Mouse (Mus musculus) liver, adult 2 months (tissue): ENCODE data around the gene Susd6. TPM values are rescaled to one million over a fixed set of nuclear protein-coding genes. Genes with fewer than 3 reads are reported as not detected.

Experiments
- DNase-seq: peaks from one replicate; pipeline ENCODE4 v3.0.0-alpha.2; 2011; ENCODE audit warnings: low read depth, low spot score; ENCODE audit errors: extremely low read depth
- H3K27ac ChIP-seq: fragments of 200-500 bp; replicated peaks from 2 replicates; pipeline ENCODE4 v1.5.1; 2012; ENCODE audit warnings: low read depth, mild to moderate bottlenecking, control low read depth, inconsistent platforms, low read length; ENCODE audit not compliant: insufficient read depth
- H3K27me3 ChIP-seq: fragments of 200-500 bp; 2 replicates; pipeline ENCODE4 v1.6.1; 2012; ENCODE audit warnings: mild to moderate bottlenecking, moderate library complexity, low read length, inconsistent platforms; ENCODE audit not compliant: control insufficient read depth, insufficient read depth
- H3K36me3 ChIP-seq: fragments of 200-500 bp; 2 replicates; pipeline ENCODE4 v1.6.1; 2012; ENCODE audit warnings: low read length, inconsistent platforms; ENCODE audit not compliant: control insufficient read depth, insufficient read depth
- H3K4me1 ChIP-seq: fragments of 200-500 bp; 2 replicates; pipeline ENCODE4 v1.6.1; 2011; ENCODE audit warnings: low read length; ENCODE audit not compliant: control insufficient read depth, insufficient read depth
- H3K4me3 ChIP-seq: fragments of 200-500 bp; 2 replicates; pipeline ENCODE4 v1.5.1; 2011; ENCODE audit warnings: low read depth, mild to moderate bottlenecking, control low read depth, low read length, moderate library complexity; ENCODE audit not compliant: insufficient read depth
- H3K79me2 ChIP-seq: fragments of 200-500 bp; 2 replicates; pipeline ENCODE4 v1.6.1; 2012; ENCODE audit warnings: inconsistent platforms, mild to moderate bottlenecking, low read length, moderate library complexity; ENCODE audit not compliant: control insufficient read depth, insufficient read depth
- H3K9ac ChIP-seq: fragments of 200-500 bp; 2 replicates; pipeline ENCODE4 v1.6.1; 2012; ENCODE audit warnings: low read depth, mild to moderate bottlenecking, control low read depth, inconsistent platforms, low read length
- CTCF ChIP-seq: fragments of 200-500 bp; IDR thresholded peaks from 2 replicates; pipeline ENCODE4 v1.5.1; 2011; ENCODE audit warnings: low read depth, low read length, control low read depth
- POLR2A ChIP-seq: fragments of 200-500 bp; IDR thresholded peaks from 2 replicates; pipeline ENCODE4 v1.6.1; 2011; ENCODE audit warnings: low read length, control low read depth; ENCODE audit not compliant: insufficient read depth; ENCODE audit errors: extremely low read depth
- WGBS: fragments of 180-500 bp; shearing (Covaris S2); methylation state at CpG from one replicate; pipeline ENCODE4 v1.1.7; 2018; 5-methylcytosine and 5-hydroxymethylcytosine counted together
- polyA plus RNA-seq: library from polyadenylated mRNA; depleted of rRNA; stranded (reverse); fragments of >200 nt; gene quantifications from 2 replicates; pipeline ENCODE4 v1.2.3, GENCODE M21; 2012
- total RNA-seq: library from RNA; depleted of rRNA; stranded (reverse); fragments of >200 nt; gene quantifications from 2 replicates; pipeline ENCODE4 v1.2.3, GENCODE M21; 2014

The Susd6 gene
- total and polyA plus RNA-seq, 2 experiments, result 20.1 to 22.3 TPM

- peaks cover 20% of the 10 kb centered on the region for H3K4me1 ChIP-seq
- no peak overlapping the region for H3K27ac ChIP-seq
- H3K36me3 ChIP-seq, result peaks cover 6% of the 10 kb centered on the region; the same call in 1 of the 2 replicates
- H3K9ac ChIP-seq, result no peak overlapping the region
- no peak overlapping the region for H3K4me3 ChIP-seq
- peaks cover 27% of the 10 kb centered on the region; the same call in 1 of the 2 replicates for H3K79me2 ChIP-seq
- DNase-seq, result no peak
- no peaks in the 10 kb centered on the region for H3K27me3 ChIP-seq
- TF ChIP-seq CTCF (no peak), POLR2A (no peak)
- 91% methylated on average over 3 of the region's 3 CpGs for WGBS
Observed at GRCm38 (mm10) chr12:80857636-80858293, 67.5 kb downstream of the Susd6 start.

- DNase-seq, result no peak
- 83% methylated on average over 2 of the region's 2 CpGs for WGBS
- no peak overlapping the region for H3K4me3 ChIP-seq
- TF ChIP-seq CTCF (no peak), POLR2A (no peak)
- H3K4me1 ChIP-seq, result peaks cover 17% of the 10 kb centered on the region
- H3K27ac ChIP-seq, result no peak overlapping the region
- H3K79me2 ChIP-seq, result peaks cover 27% of the 10 kb centered on the region; the same call in 1 of the 2 replicates
- H3K27me3 ChIP-seq, result no peaks in the 10 kb centered on the region
- H3K9ac ChIP-seq, result no peak overlapping the region
- peaks cover 6% of the 10 kb centered on the region; the same call in 1 of the 2 replicates for H3K36me3 ChIP-seq
Observed at GRCm38 (mm10) chr12:80858307-80858706, 68.0 kb downstream of the Susd6 start.

GRCm38 (mm10) chr12:80861916-80862315, 71.6 kb downstream of the Susd6 start:
- no peak for DNase-seq
- peaks cover 17% of the 10 kb centered on the region; the same call in 1 of the 2 replicates for H3K79me2 ChIP-seq
- H3K27me3 ChIP-seq, result no peaks in the 10 kb centered on the region
- no peaks in the 10 kb centered on the region; the same call in 1 of the 2 replicates for H3K4me1 ChIP-seq
- no peak overlapping the region for H3K4me3 ChIP-seq
- no peak overlapping the region for H3K27ac ChIP-seq
- 32% methylated on average over 1 of the region's 1 CpGs for WGBS
- TF ChIP-seq POLR2A (no peak), CTCF (no peak)
- peaks cover 5% of the 10 kb centered on the region; the same call in 1 of the 2 replicates for H3K36me3 ChIP-seq
- H3K9ac ChIP-seq, result no peak overlapping the region

GRCm38 (mm10) chr12:80863370-80863769, 73.1 kb downstream of the Susd6 start:
- Histone ChIP-seq H3K4me1 (no peaks in the 10 kb centered on the region; the same call in 1 of the 2 replicates), H3K79me2 (peaks cover 15% of the 10 kb centered on the region; the same call in 1 of the 2 replicates), H3K4me3 (no peak overlapping the region), H3K36me3 (peaks cover 10% of the 10 kb centered on the region; the same call in 1 of the 2 replicates), H3K27me3 (no peaks in the 10 kb centered on the region), H3K9ac (no peak overlapping the region), H3K27ac (no peak overlapping the region)
- DNase-seq, result no peak
- no peak for TF ChIP-seq CTCF
- no peak for TF ChIP-seq POLR2A
- 77% methylated on average over 2 of the region's 2 CpGs for WGBS

GRCm38 (mm10) chr12:80865175-80865574, 74.9 kb downstream of the Susd6 start:
- no peak for DNase-seq
- no peaks in the 10 kb centered on the region; the same call in 1 of the 2 replicates for H3K4me1 ChIP-seq
- no peak overlapping the region for H3K9ac ChIP-seq
- H3K36me3 ChIP-seq, result peaks cover 22% of the 10 kb centered on the region
- peaks cover 8% of the 10 kb centered on the region; the same call in 1 of the 2 replicates for H3K79me2 ChIP-seq
- no peak overlapping the region for H3K4me3 ChIP-seq
- TF ChIP-seq CTCF (no peak), POLR2A (no peak)
- H3K27ac ChIP-seq, result no peak overlapping the region
- WGBS, result 93% methylated on average over 4 of the region's 4 CpGs
- H3K27me3 ChIP-seq, result no peaks in the 10 kb centered on the region

- 88% methylated on average over 2 of the region's 2 CpGs for WGBS
- no peaks in the 10 kb centered on the region; the same call in 1 of the 2 replicates for H3K4me1 ChIP-seq
- TF ChIP-seq POLR2A (no peak), CTCF (no peak)
Observed at GRCm38 (mm10) chr12:80866023-80866422, 75.7 kb downstream of the Susd6 start.

More at GRCm38 (mm10) chr12:80866023-80866422, 75.7 kb downstream of the Susd6 start:
- H3K9ac ChIP-seq, result no peak overlapping the region
- H3K27me3 ChIP-seq, result no peaks in the 10 kb centered on the region
- no peak overlapping the region for H3K4me3 ChIP-seq
- DNase-seq, result no peak
- peaks cover 8% of the 10 kb centered on the region; the same call in 1 of the 2 replicates for H3K79me2 ChIP-seq
- H3K27ac ChIP-seq, result no peak overlapping the region
- peaks cover 30% of the 10 kb centered on the region for H3K36me3 ChIP-seq
